Mouse (Mus musculus): Measurements from ENCODE around the gene Ell. TPM values are rescaled to one million over a fixed set of nuclear protein-coding genes. Genes with fewer than 3 reads are reported as not detected.
"Not testable (repeated sequence)": the region's sequence is repeated elsewhere in the genome, so short reads cannot be mapped to it uniquely, and the experiment has no call there.

The Ell gene
- total RNA-seq, 2 experiments from 2014 or later, result 22.2 to 26.3 TPM

DNA sequence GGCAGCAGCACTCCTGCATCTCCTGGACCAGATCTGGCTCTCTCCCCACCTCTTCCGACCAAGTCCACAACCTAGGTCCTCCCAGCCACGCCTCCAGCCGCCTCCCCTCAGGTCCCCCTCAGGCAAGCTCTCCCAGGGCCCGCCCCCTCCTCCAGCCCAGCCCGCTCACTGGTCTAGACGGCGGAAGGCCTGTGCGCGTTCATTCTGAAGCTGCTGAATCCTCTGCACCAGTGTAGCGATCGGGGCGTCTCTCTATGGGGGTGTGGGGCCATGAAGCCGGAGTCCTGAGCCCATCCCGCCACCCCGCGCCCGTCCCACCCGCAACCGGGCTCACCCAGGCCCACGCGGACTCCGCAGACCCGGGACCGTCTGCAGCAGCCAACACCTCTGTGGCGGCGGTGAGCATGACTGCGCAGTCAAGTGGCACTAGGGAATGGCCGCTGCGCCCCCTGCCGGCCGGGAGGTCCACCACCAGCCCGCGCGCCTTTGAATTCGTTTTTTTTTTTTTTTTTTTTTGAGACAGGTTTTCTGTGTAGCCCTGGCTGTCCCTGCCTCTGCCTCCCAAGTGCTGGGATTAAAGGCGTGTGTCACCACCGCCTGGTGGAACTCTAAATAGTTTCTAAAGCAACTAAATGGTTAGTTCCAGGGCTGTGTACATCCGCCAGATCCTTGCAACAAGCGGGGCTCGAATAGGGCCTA lies 32.8 kb upstream of the Ell start, which contains the start of gene Rex1bd:
Gene Rex1bd (minus strand): TSS at position 425 of the 699 bp plus-strand sequence.
- peak; percentile 95 for DNase-seq

DNA sequence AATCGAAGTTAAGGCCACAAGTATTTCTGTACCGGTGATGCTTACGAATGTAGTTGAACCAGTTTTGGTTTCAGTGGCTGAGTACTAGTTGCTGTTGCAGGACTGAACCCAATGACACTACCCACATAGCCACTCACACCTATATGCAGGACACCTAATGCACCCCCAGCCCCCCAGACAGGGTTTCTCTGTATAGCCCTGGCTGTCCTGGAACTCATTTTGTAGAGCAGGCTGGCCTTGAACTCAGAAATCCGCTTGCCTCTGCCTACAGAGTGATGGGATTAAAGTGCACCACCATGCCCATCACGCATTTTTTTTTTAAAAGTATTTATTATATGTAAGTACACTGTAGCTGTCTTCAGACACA lies 32.2 kb upstream of the Ell start:
- no peak for DNase-seq

DNA sequence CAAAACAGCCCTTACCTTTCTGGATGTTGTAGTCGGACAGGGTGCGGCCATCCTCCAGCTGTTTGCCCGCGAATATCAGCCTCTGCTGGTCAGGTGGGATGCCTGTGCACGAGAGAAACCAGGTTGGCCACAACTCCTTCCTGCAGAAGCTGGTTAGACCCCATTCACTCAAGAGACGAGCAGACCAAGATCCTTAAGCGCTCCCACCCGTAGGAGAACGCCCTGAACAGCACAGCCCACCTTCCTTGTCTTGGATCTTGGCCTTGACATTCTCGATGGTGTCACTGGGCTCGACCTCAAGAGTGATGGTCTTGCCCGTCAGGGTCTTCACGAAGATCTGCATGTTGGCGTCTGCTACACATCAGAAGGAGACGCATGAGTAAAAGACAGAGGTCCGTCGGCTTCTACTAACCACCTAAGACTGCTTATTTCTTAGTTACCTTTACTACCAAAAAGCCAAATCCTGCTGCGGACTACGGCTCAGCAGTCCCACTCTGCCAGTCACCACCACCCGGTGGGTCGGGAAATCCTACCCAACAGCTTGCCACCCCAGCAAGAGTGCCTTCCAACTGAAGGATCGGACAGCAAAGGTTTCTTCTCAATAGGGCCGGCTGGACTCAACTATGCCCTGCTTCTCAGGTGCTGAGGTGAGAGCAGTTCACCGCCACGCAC lies 29.8 kb upstream of the Ell start:
- no peak for DNase-seq

DNA sequence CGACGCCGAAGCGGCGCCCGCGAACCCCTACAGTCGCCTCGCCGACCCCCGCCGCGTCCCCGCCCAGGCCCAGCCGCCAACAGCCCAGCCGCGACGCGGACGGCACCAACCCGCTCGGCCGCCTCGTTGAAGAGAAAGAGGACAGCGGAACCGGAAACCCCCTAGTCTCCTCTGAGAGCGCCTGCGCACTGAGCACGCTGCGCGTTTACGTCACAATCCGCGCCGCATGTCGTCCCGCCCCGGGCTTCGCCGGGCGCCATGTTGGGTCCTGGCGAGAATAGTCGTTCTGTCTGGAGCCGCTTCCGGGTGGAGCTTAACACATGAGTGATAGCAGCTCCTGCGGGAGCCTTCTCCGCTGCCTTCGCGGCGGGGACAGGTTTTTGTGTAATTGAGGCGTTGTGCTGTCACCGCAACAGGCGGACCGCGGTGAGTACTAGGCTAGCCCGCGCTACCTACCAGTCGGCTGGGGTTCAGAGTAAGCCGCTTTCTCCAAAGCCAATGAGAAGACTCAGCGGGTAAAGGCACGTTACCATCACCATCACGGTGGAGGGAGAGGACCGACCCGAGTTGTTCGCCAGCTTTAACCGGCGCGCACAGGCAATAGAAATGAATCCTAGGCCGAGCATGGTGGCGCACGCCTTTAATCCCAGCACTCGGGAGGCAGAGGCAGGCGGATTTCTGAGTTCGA lies 28.9 kb upstream of the Ell start, which contains the start of gene Uba52:
Gene Uba52 (minus strand): TSS at position 574 of the 688 bp plus-strand sequence.
- DNase-seq, result peak; percentile 98

DNA sequence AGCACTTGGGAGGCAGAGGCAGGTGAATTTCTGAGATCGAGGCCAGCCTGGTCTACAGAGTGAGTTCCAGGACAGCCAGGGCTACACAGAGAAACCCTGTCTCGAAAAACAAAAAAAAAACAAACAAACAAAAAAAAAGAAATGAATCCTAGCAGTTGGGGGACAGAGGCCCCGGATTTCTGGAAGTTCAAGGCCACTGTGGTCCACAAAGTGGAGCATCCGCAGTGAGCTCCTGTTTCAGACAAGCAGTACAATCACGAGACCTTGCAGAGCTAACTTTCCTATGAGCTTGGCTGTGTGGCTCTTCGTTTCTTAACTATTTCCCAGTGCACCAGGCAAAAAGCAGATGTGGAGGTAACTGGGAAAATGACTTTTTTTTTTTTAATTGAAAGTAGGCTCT lies 28.1 kb upstream of the Ell start:
- not testable (repeated sequence) for DNase-seq

DNA sequence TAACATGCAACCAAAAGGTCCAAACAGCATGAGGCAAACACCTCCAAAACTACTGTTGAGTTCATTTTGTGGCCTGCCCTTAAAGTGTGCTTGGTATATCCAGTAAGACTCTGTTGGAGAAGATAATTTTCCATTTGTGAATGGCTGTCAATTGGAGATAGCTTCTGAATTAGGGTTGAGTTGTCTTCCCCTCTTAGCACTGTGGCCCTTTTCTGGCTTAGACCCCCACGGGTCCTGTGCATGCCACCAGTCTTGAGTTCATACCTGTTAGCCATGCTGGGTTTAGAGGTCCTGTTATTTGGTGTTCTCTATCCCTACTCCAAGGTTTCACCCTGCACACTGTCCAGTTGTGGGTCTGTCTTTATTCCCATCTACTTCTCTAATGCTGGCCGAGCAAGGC lies 27.5 kb upstream of the Ell start:
- DNase-seq, result no peak

DNA sequence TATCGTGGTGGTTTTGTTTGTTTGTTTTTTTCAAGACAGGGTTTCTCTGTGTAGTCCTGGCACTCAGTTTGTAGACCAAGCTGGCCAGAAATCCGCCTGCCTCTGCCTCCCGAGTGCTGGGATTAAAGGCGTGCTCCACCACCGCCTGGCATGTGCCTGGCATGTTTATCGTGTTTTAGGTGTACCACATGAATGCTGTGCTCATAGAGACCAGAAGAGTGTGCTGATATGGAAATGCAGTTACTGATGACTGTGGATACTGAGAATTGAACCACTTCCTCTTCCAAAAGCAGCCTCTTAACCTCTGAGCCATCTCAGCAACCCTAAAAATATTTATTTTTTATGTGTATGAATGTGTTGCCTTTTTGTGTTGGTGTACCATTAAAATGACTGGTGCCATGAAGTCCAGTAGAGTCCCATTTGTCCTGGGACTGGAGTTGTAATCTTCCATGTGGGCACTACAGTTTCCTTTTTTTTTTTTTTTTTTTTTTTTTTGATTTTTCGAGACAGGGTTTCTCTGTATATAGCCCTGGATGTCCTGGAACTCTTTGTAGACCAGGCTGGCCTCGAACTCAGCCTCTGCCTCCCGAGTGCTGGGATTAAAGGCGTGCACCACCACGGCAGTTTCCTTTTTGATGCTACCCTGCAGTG lies 26.9 kb upstream of the Ell start:
- no peak for DNase-seq

DNA sequence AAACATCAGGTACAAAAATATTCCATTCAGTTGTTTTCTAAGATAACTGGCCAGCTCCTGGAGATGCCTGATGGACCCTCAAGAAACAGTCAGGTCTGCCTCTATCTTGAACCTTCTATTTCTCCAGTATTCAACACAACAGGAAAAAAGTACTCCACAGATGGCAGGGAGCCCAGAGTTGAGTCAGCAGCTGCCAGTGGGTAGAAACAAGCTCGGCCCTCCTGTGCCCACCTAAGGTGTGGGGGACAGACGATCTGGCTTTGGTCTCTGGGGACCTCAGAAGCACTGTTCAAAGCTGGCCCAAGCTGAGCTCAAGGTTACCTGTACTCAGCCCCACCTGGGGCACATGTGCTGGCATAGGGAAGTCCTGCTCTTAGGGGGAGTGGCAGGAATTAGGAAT lies 25.8 kb upstream of the Ell start:
- DNase-seq, result peak; percentile 74

DNA sequence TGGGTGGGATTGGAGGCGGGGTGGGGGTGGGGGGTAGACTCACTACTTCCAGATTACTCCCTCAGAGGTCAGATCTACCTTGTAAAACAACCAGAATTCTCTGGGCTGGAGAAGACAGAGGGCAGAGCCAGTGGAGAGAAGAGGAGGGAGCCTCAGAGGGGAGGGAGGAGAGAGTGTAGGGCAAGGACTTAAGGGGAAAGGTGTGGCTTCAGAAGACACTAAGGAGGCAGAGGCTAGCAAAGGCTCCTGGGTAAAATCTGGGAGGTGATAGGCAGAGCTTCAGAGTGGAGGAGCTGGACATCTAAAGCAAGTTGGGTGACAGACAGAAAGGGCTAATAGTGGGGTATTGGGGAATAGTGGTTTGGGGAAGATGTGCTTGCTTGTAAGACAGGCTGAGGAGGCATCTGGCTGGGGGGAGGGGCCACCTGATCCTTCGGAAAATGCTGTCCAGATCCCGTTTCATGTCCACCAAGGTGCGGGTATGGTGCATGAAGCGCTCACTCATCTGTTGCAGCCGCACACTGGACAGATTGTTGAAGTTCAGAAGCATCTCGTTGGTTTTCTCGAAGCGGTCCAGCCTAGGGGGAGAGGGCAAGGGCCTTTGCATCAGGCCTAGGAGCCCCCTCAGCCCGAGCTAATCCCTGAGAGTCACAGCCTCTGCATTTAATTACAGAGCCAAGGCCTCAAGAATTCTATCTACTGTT lies 21.2 kb upstream of the Ell start:
- DNase-seq, result no peak

DNA sequence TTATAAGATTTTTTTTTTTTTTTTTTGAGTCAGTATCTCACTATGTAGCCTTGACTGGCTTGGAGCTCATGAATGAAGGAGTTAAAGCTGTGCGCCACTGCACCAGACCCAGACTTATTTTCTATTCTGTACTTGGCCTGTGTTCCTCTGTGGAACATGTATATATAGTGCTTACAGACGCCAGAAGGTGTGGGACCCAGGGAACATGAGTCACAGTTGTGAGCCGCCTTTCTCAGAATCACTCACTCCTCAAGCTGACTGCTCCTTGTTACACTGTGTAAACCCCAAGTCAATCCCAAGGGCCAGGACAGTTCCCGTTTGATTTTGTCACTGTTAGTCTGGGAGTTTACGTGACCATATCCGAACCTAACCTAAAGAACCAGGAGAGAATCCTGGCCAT lies 20.2 kb upstream of the Ell start:
- no peak for DNase-seq

DNA sequence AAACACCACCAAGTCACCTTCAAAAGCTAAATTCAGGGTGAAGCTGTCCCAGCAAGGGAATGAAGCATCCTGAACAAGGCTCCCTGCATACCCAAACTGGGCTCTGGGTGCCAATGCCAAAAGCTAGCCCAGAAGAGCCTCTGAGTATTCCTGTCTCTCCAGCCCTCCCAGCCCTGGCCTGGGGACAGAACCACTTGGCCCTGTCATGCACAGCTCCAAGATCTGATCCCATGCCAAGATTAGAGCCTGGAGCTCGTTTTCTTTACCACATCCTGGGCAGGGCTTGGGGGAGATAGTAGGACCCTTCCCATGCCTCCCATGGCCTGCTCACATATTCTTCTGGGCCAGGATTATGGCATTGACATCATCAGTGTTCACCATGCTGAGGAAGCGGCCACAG lies 19.7 kb upstream of the Ell start:
- no peak for DNase-seq

DNA sequence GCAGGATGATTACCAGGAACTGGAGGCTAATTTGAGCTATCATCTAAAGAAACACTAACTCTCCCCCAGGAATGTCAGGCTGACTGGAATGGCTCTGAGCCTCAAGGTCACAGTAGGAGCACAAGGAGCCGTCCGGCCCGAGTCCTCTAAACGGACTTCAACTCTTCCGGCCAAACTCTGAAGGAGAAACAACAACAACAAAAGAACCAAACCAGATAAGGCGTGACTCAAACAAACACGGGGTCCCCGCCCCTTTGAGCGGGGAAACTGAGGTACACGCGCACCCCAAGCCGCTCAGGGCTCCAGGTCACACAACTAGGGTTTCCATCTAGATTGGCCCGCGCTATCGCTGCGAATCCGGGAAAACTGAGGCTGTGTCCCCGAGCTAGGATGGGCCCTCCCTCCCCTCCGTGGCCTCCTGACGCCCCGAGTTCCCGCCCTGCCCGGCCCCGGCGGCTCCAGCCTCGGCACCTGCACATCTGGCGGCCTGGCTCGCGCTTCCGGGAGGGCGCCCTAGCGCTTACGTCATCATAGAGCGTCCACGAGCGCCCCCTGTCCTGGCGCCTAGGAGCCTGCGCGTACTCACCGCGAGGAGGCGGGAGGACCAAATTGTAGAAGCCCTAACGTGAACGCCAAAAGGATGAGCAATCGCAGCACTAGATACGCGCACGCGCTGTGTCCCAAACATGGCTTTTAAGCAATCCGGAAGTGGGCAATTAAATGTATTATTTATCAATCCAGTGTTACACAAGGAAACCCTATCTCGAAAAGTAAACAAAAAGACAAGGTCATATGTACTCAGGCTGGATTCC lies 16.5 kb upstream of the Ell start:
- DNase-seq, result peak; percentile 97

DNA sequence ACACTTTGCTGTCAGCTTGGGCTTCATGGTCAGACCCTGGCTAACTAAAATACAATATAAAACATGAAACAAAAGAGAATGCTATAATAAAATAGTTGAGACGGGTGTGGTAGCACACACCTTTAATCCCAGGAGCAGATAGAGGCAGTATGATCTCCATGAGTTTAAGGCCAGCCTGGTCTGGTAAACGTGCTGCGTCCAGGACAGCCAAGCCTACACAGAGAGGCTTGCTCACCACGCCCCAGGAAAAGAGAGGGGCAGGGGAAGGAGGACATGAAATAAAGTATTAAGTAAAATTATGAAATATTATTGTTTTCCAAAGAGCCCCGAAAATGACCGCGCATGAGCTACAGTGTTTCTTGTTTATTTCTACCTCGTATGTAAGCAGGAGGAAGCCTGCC lies 12.1 kb upstream of the Ell start:
- no peak for DNase-seq

DNA sequence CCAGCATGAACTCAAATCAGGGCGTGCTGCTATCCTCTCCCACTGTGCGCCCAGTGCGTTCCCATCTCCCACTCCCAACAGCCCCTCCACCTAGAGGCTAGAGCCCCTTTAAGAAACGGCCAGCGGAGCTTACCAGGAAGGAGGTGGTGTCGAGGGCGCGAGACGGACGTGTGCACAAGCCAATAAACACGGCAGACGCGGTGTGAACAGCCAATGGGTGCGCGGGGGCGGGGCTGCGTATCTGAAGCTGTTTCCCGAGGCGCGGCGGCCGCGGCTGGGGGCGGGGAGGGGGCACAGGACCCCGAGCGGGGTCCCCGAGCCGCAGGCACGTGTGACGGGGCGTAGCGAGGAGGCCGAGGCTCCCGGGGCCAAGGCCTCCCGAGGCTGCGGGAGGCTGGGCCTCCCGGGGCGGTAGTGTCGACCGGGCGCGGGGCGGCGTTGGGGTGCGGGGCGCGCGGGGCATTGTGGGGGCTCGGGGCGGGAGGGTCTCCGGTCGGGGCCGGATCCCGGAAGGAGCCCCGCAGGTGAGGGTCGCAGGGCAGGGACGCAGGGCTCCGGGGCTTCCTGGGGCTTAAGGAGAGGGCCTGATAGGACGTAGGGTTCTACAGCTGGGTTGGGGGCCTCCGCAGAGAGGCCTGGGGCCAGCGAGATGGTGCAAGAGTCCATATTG lies 11.6 kb upstream of the Ell start, which contains the start of the genes Fkbp8 and Kxd1:
Gene Fkbp8 (plus strand): TSS at position 213 of the 670 bp plus-strand sequence.
Gene Kxd1 (minus strand): TSS at position 445 of the 670 bp plus-strand sequence.
- peak; percentile 99 for DNase-seq

DNA sequence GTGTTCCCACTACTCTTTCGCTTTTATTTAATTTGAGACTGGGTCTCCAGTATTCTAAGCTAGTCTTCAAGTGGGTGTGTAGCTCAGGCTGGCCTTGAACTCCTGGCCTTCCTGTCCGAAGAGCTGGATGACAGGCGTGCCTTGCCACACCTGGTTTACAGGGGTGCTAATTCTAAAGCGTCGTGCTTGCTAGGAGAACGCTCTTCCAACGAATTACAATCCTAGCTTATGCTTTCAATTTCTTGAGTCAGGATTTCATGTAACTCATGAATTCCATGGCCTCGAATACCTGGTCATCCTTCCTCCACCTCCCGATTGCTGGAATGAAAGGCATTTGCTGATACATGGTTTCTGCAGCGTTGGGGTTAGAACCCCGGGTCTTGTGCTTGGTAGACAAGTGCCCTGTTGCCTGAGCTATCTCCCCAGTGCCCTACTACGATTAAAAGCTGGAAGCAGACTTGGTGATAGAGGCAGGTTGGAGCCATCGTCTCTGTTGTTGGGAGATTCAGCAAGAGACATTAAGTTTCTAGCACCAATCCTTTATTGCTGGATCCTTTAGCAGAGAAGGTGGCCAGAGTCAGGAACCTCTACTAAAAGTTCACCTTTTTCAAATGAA lies 11.0 kb upstream of the Ell start:
- DNase-seq, result no peak

DNA sequence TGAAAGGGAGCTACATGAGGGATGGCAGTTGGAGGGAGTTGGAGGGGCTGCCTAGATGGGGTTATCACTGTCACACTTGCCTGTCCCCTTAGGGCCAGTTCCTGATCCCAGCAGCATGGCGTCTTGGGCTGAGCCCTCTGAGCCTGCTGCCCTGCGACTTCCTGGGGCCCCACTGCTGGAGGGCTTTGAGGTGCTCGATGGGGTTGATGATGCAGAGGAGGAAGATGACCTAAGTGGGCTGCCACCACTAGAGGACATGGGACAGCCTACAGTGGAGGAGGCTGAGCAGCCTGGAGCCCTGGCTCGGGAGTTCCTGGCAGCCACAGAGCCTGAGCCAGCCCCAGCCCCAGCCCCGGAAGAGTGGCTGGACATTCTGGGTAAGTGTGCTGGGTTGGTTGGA lies 10.0 kb upstream of the Ell start:
- DNase-seq, result no peak

DNA sequence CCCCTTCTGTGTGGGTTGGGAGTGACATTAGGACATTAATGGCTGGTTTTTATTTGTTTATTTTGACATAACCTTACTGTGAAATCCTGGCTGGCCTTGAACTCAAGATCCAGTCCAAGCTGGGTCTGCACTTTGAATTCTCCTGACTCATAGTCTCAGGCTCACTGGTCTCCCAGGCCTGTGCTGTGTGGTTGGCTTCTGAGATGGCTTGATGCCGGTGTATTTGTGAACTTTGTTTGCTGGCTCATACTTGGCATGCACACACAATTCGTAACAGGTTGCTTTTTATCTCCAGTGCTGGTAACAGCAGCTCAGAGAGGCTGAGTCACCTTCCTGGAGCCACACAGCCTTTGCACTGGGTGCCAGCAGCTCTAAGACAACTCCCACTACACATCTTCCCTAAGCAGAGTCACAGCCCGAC lies 9.5 kb upstream of the Ell start:
- DNase-seq, result peak; percentile 59

DNA sequence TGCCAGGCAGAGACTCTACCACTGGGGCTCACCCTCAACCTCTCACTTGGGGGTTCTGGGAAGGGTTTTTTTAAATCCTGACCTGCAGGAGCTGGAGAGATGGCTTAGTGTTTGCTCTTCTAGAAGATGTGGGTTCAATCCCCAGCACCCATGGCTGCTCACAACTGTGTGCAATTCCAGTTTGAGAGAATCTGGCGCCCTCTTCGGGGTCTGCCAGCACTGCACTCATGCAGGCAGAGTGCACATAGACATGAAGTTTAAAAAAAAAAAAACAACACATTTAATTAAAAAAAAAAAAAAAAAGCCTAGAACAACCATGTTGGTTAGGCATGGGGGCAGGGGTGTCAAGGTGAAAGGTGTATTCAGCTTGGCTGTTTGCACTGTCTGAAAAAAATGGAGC lies 8.9 kb upstream of the Ell start:
- DNase-seq, result no peak

DNA sequence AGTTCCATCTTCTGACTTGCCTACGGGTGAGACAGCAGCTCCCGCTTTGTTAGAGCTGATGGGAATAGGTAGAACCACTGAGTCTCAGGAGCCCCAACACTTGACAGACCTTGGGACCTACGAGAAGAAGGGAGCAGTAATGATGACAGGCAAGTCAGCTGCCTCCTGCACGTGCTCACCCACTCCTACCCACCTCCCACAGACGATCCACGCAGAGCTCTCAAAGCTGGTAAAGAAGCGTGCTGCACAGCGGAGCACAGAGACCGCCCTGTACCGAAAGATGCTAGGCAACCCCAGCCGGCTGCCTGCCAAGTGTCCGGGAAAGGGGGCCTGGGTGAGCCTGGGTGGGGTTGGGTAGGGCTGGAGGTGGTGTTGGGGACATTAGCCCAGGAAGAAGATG lies 5.0 kb upstream of the Ell start:
- DNase-seq, result no peak

DNA sequence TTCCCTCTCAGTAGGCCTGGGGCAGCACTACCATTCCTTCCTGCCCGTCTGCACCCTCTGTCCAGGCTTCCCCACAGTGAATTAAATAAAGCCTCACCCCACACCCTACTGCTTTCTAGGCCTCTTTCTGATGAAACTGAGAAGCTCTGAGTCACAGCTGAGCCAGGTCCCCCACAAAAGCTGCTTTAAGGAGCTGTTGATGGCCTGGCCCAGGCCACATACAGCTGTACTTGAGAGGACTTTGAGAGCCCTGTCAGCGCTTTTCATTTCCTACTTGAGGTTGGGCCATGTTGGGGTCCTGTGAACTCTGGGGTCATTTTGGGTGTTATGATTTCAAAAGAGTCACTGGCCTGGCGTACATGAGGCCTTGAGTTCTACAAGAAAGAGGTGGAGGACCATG lies 4.0 kb upstream of the Ell start:
- no peak for DNase-seq

Measured in adrenal gland, postnatal 10 days (tissue).